Mouse (Mus musculus) lung, postnatal 0 days (tissue): Measurements from ENCODE around the gene Ncoa1.

Experiments used
- CTCF ChIP-seq: IDR thresholded peaks from 2 replicates; pipeline ENCODE4 v1.5.1; 2016; ENCODE audit warnings: antibody characterized with exemption, mild to moderate bottlenecking
- EP300 ChIP-seq: IDR thresholded peaks from 2 replicates; pipeline ENCODE4 v1.6.1; 2016; ENCODE audit warnings: antibody characterized with exemption, mild to moderate bottlenecking, control low read depth

- TF ChIP-seq CTCF (no peak), EP300 (no peak)
Observed at GRCm38 (mm10) chr12:4479171-4479881, 2.3 kb upstream of the Ncoa1 start.
